Mouse (Mus musculus): Measurements from ENCODE around the gene Agpat1.

The Agpat1 gene

GRCm38 (mm10) chr17:34632261-34632691 is 28.2 kb downstream of the Agpat1 start:
- DNase-seq (ENCODE audit: low read depth, low spot score): no peak

GRCm38 (mm10) chr17:34635671-34636070 is 31.6 kb downstream of the Agpat1 start:
- DNase-seq (ENCODE audit: low read depth, low spot score): no peak

- no peak for DNase-seq (ENCODE audit: low read depth, low spot score)
These were observed 33.4 kb downstream of the Agpat1 start for GRCm38 (mm10) chr17:34637459-34637858.

DNA sequence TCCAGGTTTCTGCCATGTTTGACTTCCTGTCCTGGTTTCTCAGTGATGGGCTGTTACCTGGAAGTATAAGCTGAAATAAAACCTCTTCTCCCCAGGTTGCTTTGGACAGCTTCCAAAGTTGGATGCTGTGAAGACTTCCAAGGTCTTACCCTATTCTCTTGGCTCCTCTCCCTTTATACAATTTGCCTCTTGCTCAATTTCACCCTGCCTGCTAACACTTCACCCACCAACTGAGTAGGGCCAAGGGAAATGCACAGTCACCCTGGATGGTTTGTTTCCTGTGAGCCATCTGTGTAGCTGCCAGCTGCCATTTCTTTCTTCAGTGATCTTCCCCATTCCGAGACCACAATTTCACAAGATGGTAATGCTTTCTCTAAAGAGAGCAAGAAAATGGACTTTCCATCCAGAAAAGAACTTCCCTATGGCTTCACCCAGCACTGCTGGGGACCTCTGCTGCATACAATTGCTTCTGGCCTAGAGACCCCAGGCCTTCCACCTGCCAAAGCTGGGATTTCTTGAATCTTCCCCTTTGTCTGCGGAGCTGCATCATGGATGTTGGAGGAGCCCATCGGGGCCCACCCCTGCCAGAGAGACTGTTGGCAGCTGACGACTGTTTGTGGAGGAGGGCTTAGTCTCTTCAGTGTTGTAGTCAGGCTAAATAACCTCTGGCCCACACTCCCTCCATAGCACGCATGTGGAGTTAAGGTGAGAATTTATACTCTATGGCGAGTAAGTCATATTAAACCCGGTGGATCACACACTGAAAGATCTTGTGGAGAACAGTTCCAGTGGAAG is 35.6 kb downstream of the Agpat1 start:
- no peak for DNase-seq (ENCODE audit: low read depth, low spot score)

DNA sequence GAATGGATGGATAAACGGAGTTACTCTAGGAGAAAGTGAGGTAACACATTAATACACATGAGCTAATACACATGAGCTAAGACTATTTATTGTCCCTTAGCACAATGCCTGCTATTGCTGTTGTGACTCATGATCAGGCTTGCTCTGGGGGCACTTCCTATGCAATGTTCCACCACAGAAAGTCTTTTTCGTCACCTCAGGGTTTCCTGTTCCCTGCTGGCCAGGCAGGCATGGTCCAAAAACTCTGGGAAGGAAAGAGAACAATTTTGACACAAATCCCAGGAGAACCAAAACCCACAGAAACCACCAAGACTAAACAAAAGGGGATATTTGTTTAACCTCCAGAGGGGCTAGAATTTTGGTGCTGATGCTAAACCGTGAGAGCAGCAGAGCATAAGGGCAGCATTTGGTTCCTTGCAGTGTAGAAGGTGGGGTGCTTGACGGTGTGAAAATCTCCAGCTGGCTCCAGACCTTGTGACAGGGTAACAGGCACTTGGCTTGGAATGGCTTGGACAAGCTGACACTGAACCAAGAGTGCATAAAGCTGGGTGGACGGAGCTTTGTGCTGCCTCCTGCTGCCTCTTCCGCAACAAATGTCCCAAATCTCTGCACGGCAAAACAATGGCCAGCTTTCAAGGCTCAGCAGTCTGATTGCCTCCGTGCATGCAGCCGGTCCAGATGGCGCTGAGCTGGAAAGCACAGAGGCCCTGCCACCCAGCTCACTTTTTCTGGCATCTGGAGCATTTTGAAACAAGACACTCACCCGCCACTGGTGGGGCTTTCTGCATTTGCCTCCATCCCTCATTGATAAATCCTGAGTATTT is 36.9 kb downstream of the Agpat1 start:
- DNase-seq (ENCODE audit: low read depth, low spot score): no peak

- no peak for DNase-seq (ENCODE audit: low read depth, low spot score)
These were observed 37.9 kb downstream of the Agpat1 start for GRCm38 (mm10) chr17:34641945-34642344.

DNA sequence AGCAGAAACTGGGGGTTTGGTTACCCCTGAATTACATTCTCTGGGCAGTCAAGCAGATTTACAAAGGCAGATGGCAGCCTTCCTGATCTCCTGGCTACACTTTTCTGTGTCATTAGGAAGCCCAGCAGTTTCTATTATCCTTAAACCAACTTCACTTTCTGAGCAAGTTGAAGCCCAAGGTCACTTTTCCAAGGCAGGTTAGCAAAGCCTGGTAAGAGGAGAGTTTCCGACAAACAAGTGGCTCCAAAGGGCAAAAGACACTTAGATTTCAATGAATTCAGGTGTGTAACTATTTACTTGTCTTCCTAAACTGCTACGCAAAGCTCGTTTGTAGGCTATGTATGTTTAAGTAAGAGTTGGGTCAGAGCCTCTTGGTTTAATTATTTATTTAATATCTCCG is 39.3 kb downstream of the Agpat1 start:
- no peak for DNase-seq (ENCODE audit: low read depth, low spot score)

- no peak for DNase-seq (ENCODE audit: low read depth, low spot score)
These were observed 39.9 kb downstream of the Agpat1 start for GRCm38 (mm10) chr17:34643944-34644343.

- peak; percentile 94 for DNase-seq (ENCODE audit: low read depth, low spot score)
These were observed 40.5 kb downstream of the Agpat1 start, which contains the start of gene Fkbpl for GRCm38 (mm10) chr17:34644608-34645007. Gene Fkbpl (plus strand): TSS chr17:34644764.

DNA sequence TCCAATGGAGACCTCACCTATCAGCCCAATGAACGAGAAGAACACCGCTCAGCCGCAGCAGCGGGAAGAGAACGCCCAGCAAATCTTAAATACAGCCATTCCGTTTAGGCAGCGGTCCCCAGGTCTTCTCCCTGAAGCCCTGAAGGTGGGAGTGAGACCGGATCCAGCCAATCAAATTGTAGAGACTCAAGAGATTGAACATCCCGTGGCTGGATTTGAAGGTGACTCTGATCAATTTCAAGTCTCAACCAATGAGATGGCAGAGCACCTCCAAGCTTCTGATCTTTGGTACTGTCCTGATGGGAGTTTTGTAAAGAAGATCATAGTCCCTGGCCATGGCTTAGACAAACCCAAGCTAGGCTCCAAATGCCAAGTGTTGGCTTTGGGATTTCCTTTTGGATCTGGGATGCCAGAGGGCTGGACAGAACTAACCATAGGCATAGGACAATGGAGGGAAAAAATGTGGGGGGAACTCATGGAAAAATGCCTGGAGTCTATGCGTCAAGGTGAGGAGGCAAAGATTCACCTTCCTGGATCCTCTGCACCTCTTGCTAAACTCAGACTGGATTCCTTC is 41.3 kb downstream of the Agpat1 start:
- no peak for DNase-seq (ENCODE audit: low read depth, low spot score)

GRCm38 (mm10) chr17:34645831-34646511 is 41.9 kb downstream of the Agpat1 start:
- DNase-seq (ENCODE audit: low read depth, low spot score): no peak

DNA sequence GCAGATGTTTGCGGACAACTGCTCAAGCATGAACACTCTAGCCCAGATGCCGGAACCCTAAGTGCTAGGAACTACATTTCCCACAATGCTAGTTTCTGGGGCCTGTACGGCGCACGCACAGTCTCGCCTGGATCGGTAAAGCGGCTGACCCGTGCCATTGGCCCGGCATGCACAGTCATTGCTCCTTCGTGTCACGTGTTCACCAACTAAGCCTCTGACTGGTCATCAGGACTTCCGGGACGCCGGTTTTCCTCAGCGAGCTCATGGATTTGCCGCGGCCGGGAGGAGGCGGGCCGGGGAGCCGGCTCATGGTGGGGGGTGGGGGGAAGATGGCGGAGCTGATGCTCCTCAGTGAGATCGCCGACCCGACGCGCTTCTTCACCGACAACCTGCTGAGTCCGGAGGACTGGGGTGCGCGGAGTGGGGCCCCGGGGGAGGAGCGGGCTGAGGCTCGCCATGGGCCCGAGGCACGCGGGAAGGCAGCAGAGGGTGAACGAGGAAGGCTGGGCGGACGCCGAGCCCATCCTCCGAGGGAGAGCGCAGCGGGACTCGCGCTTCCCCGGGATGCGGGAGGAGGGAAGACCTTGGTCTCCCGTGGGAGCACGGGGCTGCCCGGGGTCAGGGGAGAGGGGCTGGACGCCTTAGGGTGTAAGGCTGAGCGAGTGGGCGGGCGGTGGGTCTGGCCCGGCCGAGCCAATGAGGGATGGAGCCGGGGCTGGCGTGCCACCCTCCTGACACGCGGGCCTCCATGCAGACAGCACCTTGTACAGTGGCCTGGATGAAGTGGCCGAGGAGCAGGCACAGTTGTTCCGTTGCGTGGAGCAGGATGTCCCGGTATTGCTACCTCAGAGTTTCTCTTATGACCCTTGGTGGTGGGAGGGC is 43.1 kb downstream of the Agpat1 start, which contains the start of gene Atf6b:
Atf6b (plus strand) TSS at position 241 of the 882 bp plus-strand sequence.
- peak; percentile 94 for DNase-seq (ENCODE audit: low read depth, low spot score)

- no peak for DNase-seq (ENCODE audit: low read depth, low spot score)
These were observed 44.3 kb downstream of the Agpat1 start for GRCm38 (mm10) chr17:34648141-34648890.

DNA sequence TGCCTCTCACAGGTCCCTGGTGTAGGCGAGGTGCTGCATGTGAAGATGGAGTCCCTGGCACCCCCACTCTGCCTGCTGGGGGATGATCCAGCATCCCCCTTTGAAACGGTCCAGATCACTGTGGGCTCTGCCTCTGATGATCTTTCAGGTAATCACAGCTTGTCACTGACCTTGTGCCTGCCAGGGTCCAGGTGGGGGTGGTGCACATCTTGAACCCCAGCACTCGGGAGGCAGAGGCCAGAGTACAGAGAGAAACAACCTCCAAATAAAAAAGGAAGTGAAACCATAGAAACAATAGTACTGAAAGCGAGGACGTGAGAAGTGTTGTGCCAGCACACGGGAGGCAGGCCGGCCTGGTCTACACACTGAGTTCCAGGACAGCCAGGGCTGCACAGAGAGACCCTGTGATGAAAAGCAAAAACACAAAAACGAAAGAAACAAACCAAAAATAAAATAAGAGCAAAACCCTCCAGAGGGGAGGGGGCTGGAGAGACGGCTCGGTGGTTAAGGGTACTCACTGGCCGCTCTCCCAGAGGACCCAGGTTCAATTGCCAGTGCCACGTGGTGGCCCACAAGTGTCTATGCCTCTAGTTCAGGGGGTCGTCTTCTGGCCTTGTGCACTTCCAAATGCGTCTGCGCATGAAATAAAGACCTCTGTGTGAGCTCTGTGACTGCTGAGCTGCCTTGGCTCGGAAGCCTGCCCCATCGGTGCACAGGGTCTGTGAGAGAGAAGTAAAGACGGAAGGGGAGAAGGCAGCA is 45.2 kb downstream of the Agpat1 start:
- DNase-seq (ENCODE audit: low read depth, low spot score): no peak

- no peak for DNase-seq (ENCODE audit: low read depth, low spot score)
These were observed 46.7 kb downstream of the Agpat1 start for GRCm38 (mm10) chr17:34650781-34651180.

- DNase-seq (ENCODE audit: low read depth, low spot score): no peak
These were observed 47.6 kb downstream of the Agpat1 start for GRCm38 (mm10) chr17:34651507-34652221.

DNA sequence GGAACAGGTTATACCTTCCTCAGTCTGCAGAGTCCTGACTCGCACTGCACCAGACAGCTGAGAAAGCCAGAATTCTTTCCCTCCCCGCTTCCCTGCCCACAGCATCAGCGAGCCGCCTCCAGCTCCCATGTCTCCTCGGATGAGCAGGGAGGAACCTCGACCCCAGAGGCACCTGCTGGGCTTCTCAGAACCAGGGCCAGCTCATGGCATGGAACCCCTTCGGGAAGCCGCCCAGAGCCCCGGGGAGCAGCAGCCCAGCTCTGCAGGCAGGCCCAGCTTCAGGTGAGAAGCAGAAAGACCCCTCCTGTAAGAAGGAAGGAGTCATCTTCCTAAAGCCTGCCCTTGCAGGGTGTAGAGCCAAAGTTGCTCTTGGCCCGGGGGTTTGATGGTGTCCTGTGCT is 48.5 kb downstream of the Agpat1 start:
- no peak for DNase-seq (ENCODE audit: low read depth, low spot score)

GRCm38 (mm10) chr17:34652985-34653384 is 48.9 kb downstream of the Agpat1 start:
- DNase-seq (ENCODE audit: low read depth, low spot score): no peak
